Mouse (Mus musculus): Measurements from ENCODE around the gene Slc26a11. TPM values are rescaled to one million over a fixed set of nuclear protein-coding genes. Genes with fewer than 3 reads are reported as not detected.
"Not testable (repeated sequence)": the region's sequence is repeated elsewhere in the genome, so short reads cannot be mapped to it uniquely, and the experiment has no call there.

Slc26a11 gene
- polyA plus RNA-seq, 1 experiment from 2014 or later = 10.7 TPM

- no peaks in the 10 kb centered on the region; the same call in 1 of the 2 replicates for H3K4me1 ChIP-seq
- peaks cover 3% of the 10 kb centered on the region; the same call in 1 of the 2 replicates for H3K9me3 ChIP-seq
- H3K27ac ChIP-seq = no peak overlapping the region
- H3K36me3 ChIP-seq = peaks cover 41% of the 10 kb centered on the region
- no peaks in the 10 kb centered on the region for H3K27me3 ChIP-seq
- peak; percentile 68; the same call in 1 of the 2 replicates for ATAC-seq (ENCODE audit: insufficient number of reproducible peaks, low FRiP score, low TSS enrichment, low read depth)
- no peak overlapping the region for H3K4me2 ChIP-seq
- no peak overlapping the region for H3K4me3 ChIP-seq
- no peak overlapping the region for H3K9ac ChIP-seq
- 36% methylated on average over 11 of the region's 11 CpGs for WGBS
Observed at GRCm38 (mm10) chr11:119363534-119364145, 8.3 kb downstream of the Slc26a11 start.

DNA sequence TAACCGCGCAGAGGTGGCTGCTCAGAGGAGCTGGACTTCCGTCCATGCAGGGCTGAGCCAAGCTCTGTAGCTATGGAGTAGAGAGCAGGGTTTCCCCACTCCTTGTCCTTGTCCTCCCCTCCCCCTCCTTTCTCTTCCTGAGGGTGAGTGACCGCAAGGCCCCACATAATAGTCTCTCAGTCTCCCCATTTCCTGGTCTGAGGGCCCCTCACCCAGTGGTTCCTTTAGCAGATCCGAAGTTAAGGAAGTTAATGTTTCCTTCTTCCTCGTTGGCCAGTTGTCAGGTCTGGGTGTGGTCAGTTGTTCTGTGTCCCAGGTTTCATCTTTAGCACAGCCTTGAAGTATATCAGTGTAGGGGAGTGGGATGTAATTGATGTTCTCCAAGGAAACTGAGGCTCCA is 20.1 kb downstream of the Slc26a11 start:
- Histone ChIP-seq H3K4me1 (no peaks in the 10 kb centered on the region), H3K4me3 (no peak overlapping the region), H3K27ac (no peak overlapping the region), H3K9me3 (no peaks in the 10 kb centered on the region), H3K36me3 (peaks cover 38% of the 10 kb centered on the region), H3K4me2 (no peak overlapping the region), H3K9ac (0 out of 2 replicates have a peak overlapping the region, but pooled peaks have one; percentile 0), H3K27me3 (no peaks in the 10 kb centered on the region)
- 76% methylated on average over 6 of the region's 6 CpGs for WGBS
- no peak for ATAC-seq (ENCODE audit: insufficient number of reproducible peaks, low FRiP score, low TSS enrichment, low read depth)

- WGBS = 93% methylated on average over 11 of the region's 11 CpGs
- no peak for ATAC-seq (ENCODE audit: insufficient number of reproducible peaks, low FRiP score, low TSS enrichment, low read depth)
- H3K36me3 ChIP-seq = peaks cover 43% of the 10 kb centered on the region
Observed at GRCm38 (mm10) chr11:119377326-119377725, 22.0 kb downstream of the Slc26a11 start.

GRCm38 (mm10) chr11:119378551-119378950 is 23.2 kb downstream of the Slc26a11 start:
- WGBS = 75% methylated on average over 1 of the region's 1 CpGs
- no peaks in the 10 kb centered on the region for H3K9me3 ChIP-seq

More at GRCm38 (mm10) chr11:119377326-119377725, 22.0 kb downstream of the Slc26a11 start:
- Histone ChIP-seq H3K27me3 (no peaks in the 10 kb centered on the region), H3K4me3 (no peak overlapping the region), H3K27ac (no peak overlapping the region), H3K9me3 (no peaks in the 10 kb centered on the region), H3K4me2 (no peak overlapping the region), H3K9ac (no peak overlapping the region), H3K4me1 (no peaks in the 10 kb centered on the region)

GRCm38 (mm10) chr11:119381631-119382337 is 26.4 kb downstream of the Slc26a11 start:
- peaks cover 37% of the 10 kb centered on the region for H3K36me3 ChIP-seq
- no peak overlapping the region for H3K9ac ChIP-seq
- H3K4me2 ChIP-seq = no peak overlapping the region
- no peaks in the 10 kb centered on the region for H3K4me1 ChIP-seq
- no peak overlapping the region for H3K4me3 ChIP-seq
- no peaks in the 10 kb centered on the region for H3K27me3 ChIP-seq
- no peaks in the 10 kb centered on the region for H3K9me3 ChIP-seq
- WGBS = 73% methylated on average over 9 of the region's 9 CpGs
- H3K27ac ChIP-seq = no peak overlapping the region
- no peak for ATAC-seq (ENCODE audit: insufficient number of reproducible peaks, low FRiP score, low TSS enrichment, low read depth)

More at GRCm38 (mm10) chr11:119378551-119378950, 23.2 kb downstream of the Slc26a11 start:
- Histone ChIP-seq H3K4me3 (no peak overlapping the region), H3K9ac (no peak overlapping the region), H3K27me3 (no peaks in the 10 kb centered on the region), H3K4me1 (no peaks in the 10 kb centered on the region), H3K27ac (no peak overlapping the region), H3K4me2 (no peak overlapping the region), H3K36me3 (peaks cover 43% of the 10 kb centered on the region)
- ATAC-seq (ENCODE audit: insufficient number of reproducible peaks, low FRiP score, low TSS enrichment, low read depth) = no peak

DNA sequence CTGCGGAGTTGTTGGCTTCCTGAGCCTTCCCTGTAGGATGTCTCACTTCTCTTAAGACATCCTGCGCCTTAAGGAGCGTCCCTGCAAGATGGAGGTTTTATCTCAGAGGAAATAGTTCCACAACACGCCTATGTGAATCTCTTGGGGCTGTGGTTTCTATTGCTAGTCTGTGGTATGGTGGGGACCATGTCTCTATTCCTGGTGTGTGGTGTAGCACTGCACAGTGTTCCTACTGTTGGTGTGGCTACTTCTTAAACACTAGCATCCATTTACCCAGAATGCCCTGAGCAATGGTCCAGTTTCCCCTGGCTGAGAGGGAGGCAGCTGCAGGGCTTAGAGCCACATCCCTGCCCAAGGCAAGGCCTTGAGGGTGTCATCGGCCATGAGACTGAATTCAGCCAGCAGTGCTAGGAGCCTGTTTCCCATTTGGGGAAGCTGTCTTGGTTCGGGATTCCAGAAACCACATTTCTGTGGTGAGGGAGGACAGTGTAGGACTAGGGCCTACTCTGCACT is 27.0 kb downstream of the Slc26a11 start:
- 70% methylated on average over 6 of the region's 6 CpGs for WGBS
- H3K4me1 ChIP-seq = no peaks in the 10 kb centered on the region
- no peak overlapping the region for H3K27ac ChIP-seq
- H3K27me3 ChIP-seq = no peaks in the 10 kb centered on the region
- peaks cover 33% of the 10 kb centered on the region for H3K36me3 ChIP-seq
- no peak overlapping the region for H3K4me2 ChIP-seq
- H3K9ac ChIP-seq = no peak overlapping the region
- no peaks in the 10 kb centered on the region for H3K9me3 ChIP-seq
- no peak for ATAC-seq (ENCODE audit: insufficient number of reproducible peaks, low FRiP score, low TSS enrichment, low read depth)
- H3K4me3 ChIP-seq = no peak overlapping the region

DNA sequence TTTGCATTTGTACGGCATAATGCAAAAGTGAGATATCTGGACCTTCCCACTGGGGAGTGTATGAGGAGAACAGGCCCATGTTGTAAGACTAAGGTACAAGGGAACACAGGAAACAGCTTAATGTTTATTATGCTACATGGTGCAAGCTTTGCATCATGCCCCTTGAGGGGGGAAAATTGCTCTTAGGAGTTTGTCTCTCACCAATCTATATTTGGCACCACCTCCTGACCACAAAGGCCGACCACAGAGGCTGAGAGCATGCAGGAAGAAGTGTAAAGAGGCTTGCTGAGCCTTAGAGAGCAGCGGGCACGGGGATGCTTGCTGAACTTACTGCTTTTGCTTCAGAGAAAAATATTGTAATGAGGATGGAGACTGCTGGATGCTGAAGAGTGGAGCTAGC is 29.5 kb downstream of the Slc26a11 start:
- H3K4me1 ChIP-seq = peaks cover 5% of the 10 kb centered on the region
- ATAC-seq (ENCODE audit: insufficient number of reproducible peaks, low FRiP score, low TSS enrichment, low read depth) = no peak
- peaks cover 10% of the 10 kb centered on the region for H3K36me3 ChIP-seq
- H3K4me2 ChIP-seq = no peak overlapping the region
- no peak overlapping the region for H3K9ac ChIP-seq
- H3K27me3 ChIP-seq = peaks cover 22% of the 10 kb centered on the region
- H3K27ac ChIP-seq = no peak overlapping the region
- no peaks in the 10 kb centered on the region for H3K9me3 ChIP-seq
- 72% methylated on average over 4 of the region's 4 CpGs for WGBS
- H3K4me3 ChIP-seq = no peak overlapping the region

GRCm38 (mm10) chr11:119386306-119386705 is 30.9 kb downstream of the Slc26a11 start:
- ATAC-seq (ENCODE audit: insufficient number of reproducible peaks, low FRiP score, low TSS enrichment, low read depth) = no peak
- WGBS = 93% methylated on average over 5 of the region's 5 CpGs
- Histone ChIP-seq H3K4me3 (no peak overlapping the region), H3K9me3 (no peaks in the 10 kb centered on the region), H3K4me2 (no peak overlapping the region), H3K36me3 (peaks cover 2% of the 10 kb centered on the region; the same call in 1 of the 2 replicates), H3K9ac (no peak overlapping the region), H3K4me1 (peaks cover 16% of the 10 kb centered on the region), H3K27me3 (peaks cover 29% of the 10 kb centered on the region), H3K27ac (no peak overlapping the region)

DNA sequence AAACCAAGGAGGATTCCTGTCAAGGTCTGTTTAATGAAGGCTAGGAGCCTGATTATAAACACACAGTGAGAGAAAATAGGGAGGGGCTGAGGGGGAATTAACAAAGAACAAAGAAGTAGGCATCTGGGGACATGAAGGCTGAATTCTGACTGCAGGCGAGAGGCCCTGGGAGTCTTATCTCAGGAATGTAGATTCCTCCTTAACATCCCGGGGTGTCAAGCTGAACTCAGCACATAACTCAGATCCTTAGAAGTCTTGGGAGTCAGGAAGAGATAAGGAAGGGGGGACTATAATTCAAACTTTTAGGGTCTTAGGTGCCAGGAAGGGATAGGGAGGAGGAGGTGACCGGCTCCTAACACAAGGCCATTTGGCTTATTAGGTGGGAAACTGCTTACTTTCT is 31.9 kb downstream of the Slc26a11 start:
- not testable (repeated sequence) for H3K9me3 ChIP-seq; H3K27ac ChIP-seq; H3K4me2 ChIP-seq; H3K9ac ChIP-seq; H3K4me3 ChIP-seq; H3K36me3 ChIP-seq; ATAC-seq (ENCODE audit: insufficient number of reproducible peaks, low FRiP score, low TSS enrichment, low read depth)
- 14% methylated on average over 3 of the region's 3 CpGs for WGBS
- peaks cover 38% of the 10 kb centered on the region for H3K27me3 ChIP-seq
- H3K4me1 ChIP-seq = peaks cover 23% of the 10 kb centered on the region

GRCm38 (mm10) chr11:119389851-119390270 is 34.5 kb downstream of the Slc26a11 start:
- Histone ChIP-seq H3K9me3 (no peaks in the 10 kb centered on the region), H3K27ac (peak overlapping the region; percentile 83), H3K4me1 (peaks cover 39% of the 10 kb centered on the region), H3K36me3 (no peaks in the 10 kb centered on the region), H3K4me3 (peak overlapping the region; percentile 68), H3K9ac (peak overlapping the region; percentile 58), H3K4me2 (peak overlapping the region; percentile 96), H3K27me3 (peaks cover 47% of the 10 kb centered on the region)
- WGBS = 2% methylated on average over 35 of the region's 35 CpGs
- ATAC-seq (ENCODE audit: insufficient number of reproducible peaks, low FRiP score, low TSS enrichment, low read depth) = peak; percentile 57

- H3K27me3 ChIP-seq = peaks cover 53% of the 10 kb centered on the region
- WGBS = 2% methylated on average over 53 of the region's 53 CpGs
- ATAC-seq (ENCODE audit: insufficient number of reproducible peaks, low FRiP score, low TSS enrichment, low read depth) = no peak
- H3K36me3 ChIP-seq = no peaks in the 10 kb centered on the region
- peak overlapping the region; percentile 96 for H3K4me2 ChIP-seq
- H3K4me3 ChIP-seq = peak overlapping the region; percentile 68
- H3K4me1 ChIP-seq = peaks cover 39% of the 10 kb centered on the region
- peak overlapping the region; percentile 58 for H3K9ac ChIP-seq
- no peaks in the 10 kb centered on the region for H3K9me3 ChIP-seq
- H3K27ac ChIP-seq = peak overlapping the region; percentile 83
Observed at GRCm38 (mm10) chr11:119390271-119391231, 35.2 kb downstream of the Slc26a11 start.
